Mouse (Mus musculus): Measurements from ENCODE around the gene Miox.
A peak's percentile ranks its signal among the peaks of the same experiment; 100 is the strongest.

The Miox gene

GRCm38 (mm10) chr15:89372068-89372467 is 37.9 kb downstream of the Miox start:
- DNase-seq (ENCODE audit: low spot score), result no peak

GRCm38 (mm10) chr15:89372536-89372935 is 38.3 kb downstream of the Miox start:
- no peak for DNase-seq (ENCODE audit: low spot score)

- DNase-seq (ENCODE audit: low spot score), result peak; percentile 93
These were observed 39.0 kb downstream of the Miox start for GRCm38 (mm10) chr15:89373027-89373761.

GRCm38 (mm10) chr15:89373762-89374248 is 39.6 kb downstream of the Miox start, which contains the start of gene Sco2:
Sco2 (minus strand) TSS chr15:89373846.
- peak; percentile 92 for DNase-seq (ENCODE audit: low spot score)

GRCm38 (mm10) chr15:89374340-89374739 is 40.1 kb downstream of the Miox start:
- no peak for DNase-seq (ENCODE audit: low spot score)

GRCm38 (mm10) chr15:89374801-89375534 is 40.8 kb downstream of the Miox start:
- DNase-seq (ENCODE audit: low spot score), result no peak

GRCm38 (mm10) chr15:89376040-89376439 is 41.8 kb downstream of the Miox start:
- DNase-seq (ENCODE audit: low spot score), result no peak

- no peak for DNase-seq (ENCODE audit: low spot score)
These were observed 42.8 kb downstream of the Miox start, which contains the start of gene Tymp for GRCm38 (mm10) chr15:89376957-89377356. Tymp (minus strand) TSS chr15:89377039.

- DNase-seq (ENCODE audit: low spot score), result no peak
These were observed 43.2 kb downstream of the Miox start for GRCm38 (mm10) chr15:89377362-89377761.

- DNase-seq (ENCODE audit: low spot score), result no peak
These were observed 44.0 kb downstream of the Miox start for GRCm38 (mm10) chr15:89377938-89378828.

- DNase-seq (ENCODE audit: low spot score), result no peak
These were observed 44.7 kb downstream of the Miox start, which contains the start of gene Odf3b for GRCm38 (mm10) chr15:89378831-89379401. Odf3b (minus strand) TSS chr15:89379282.

- no peak for DNase-seq (ENCODE audit: low spot score)
These were observed 45.2 kb downstream of the Miox start for GRCm38 (mm10) chr15:89379429-89379828.

- DNase-seq (ENCODE audit: low spot score), result no peak
These were observed 50.4 kb downstream of the Miox start, which contains the start of gene Klhdc7b for GRCm38 (mm10) chr15:89384617-89385016. Klhdc7b (plus strand) TSS chr15:89384917.
